Mouse (Mus musculus) right cerebral cortex, postnatal 36 days (tissue): ENCODE data around the gene Fars2.

Experiments used
- DNase-seq, 2 experiments: peaks; one replicate each; pipeline ENCODE4 v3.0.0; 2022; ENCODE audit warnings: low spot score in 2 of 2, mixed read lengths in 1 of 2

Fars2 gene

GRCm38 (mm10) chr13:36510161-36510560 lies 392.9 kb downstream of the Fars2 start:
- DNase-seq, result no peak

DNA sequence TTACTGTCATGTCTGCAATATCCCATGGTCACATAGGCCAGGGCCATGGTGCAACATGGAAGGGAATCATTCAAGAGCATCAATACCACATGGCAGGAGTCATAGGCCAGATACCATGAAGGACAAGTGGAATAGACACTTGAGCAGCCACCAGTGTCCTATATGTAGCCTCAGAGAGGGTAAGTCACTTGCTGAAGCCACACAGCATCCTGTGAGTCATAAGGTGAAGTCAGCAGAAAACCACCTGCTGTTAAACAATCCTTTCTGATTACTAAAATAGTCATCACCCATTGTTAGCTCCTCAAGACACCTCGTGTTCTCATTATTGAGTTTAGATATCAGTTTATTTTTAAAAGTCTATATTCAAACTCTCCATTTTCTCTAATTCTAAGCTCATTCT lies 395.9 kb downstream of the Fars2 start:
- no peak for DNase-seq

DNA sequence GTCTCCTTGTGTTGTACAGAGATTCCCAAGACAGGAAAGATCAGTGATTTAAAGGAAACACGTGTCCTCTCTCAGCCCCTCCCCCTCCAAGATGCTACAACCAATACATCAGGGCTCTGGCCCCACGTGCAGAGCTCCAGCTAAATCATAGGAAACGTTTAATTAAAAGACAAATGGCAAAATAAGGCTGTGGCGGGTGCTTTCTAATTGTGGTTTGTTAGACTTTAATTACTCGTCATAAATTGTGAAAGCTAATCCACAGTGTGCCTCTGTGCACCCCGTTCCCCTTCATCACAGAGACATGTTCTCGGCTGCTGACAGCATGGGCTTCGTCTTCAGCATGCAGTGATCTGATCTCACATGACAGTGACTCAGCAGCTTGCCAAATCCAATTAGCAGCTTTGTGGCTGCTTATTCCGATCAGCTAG lies 400.9 kb downstream of the Fars2 start:
- no peak for DNase-seq

GRCm38 (mm10) chr13:36527761-36528160 lies 410.5 kb downstream of the Fars2 start:
- DNase-seq, result no peak

- peak; percentile 36 to 51 for DNase-seq
These were observed 411.1 kb downstream of the Fars2 start for GRCm38 (mm10) chr13:36528223-36528895.

- no peak for DNase-seq
These were observed 412.3 kb downstream of the Fars2 start for GRCm38 (mm10) chr13:36529467-36530039.

- DNase-seq, result no peak
These were observed 413.6 kb downstream of the Fars2 start for GRCm38 (mm10) chr13:36530852-36531251.

DNA sequence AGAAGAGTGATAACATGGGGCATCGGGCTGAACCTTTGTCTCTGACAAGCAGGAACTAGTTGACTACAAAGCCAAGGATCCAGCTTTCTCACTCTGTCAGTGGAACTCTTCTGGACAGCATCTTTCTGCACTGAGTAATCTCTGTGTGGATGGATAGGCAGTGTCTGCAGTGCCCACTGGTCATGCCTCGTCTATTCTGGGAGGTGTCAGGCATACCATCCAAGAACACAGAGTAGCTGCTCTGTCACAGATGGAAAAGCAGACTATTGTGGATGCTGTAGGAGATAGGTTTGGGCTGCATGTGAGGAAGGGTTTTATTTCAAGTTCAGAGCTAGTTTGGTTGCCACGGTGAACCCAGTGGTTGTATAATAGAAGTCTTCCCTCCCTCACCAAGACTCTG lies 414.7 kb downstream of the Fars2 start:
- DNase-seq, result peak; percentile 58 to 85

DNA sequence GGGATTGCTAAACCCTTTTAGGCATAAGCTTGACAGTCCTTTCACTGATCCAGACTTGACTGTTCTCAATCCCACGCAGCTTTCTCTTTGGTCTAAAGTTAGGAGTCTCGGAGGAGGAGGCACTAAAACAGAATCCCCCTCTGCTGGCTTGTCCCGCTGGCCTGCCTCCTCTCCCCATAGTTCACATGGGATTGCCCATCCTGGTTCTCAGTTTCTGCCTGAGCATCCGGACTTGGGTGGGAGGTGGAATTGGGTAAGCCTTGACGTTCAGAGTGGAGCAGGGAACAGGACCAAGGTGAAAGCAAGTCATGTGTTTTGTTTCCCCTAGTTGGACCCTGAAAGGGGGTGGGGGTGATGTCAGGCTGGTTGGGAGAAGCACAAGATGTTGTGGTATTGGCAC lies 415.9 kb downstream of the Fars2 start:
- peak in 1 of 2 experiments; percentile 67 for DNase-seq

GRCm38 (mm10) chr13:36533518-36533917 lies 416.3 kb downstream of the Fars2 start:
- DNase-seq, result no peak

GRCm38 (mm10) chr13:36533966-36534540 lies 416.8 kb downstream of the Fars2 start:
- DNase-seq, result no peak

DNA sequence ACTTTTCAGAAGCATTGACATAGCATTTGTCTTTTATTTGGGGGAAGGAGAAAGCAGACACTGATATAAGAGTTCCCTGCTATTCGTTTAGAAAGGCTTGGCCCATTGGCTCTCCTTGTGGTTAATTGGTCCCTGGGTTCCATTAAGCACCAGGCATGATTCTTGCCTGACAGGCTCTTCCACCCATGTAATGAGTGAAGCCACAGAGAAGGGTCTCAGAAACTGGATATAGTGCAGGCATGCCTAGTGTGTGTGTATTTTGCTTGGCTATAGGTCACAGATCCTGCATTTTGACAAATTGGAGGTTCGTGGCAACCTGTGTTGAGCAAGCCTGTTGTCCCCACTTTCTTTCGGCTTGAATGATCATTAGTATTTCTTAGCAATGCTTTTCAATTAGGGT lies 420.4 kb downstream of the Fars2 start:
- DNase-seq, result no peak

GRCm38 (mm10) chr13:36538385-36538784 lies 421.2 kb downstream of the Fars2 start:
- no peak for DNase-seq

- no peak for DNase-seq
These were observed 423.0 kb downstream of the Fars2 start for GRCm38 (mm10) chr13:36540231-36540630.

DNA sequence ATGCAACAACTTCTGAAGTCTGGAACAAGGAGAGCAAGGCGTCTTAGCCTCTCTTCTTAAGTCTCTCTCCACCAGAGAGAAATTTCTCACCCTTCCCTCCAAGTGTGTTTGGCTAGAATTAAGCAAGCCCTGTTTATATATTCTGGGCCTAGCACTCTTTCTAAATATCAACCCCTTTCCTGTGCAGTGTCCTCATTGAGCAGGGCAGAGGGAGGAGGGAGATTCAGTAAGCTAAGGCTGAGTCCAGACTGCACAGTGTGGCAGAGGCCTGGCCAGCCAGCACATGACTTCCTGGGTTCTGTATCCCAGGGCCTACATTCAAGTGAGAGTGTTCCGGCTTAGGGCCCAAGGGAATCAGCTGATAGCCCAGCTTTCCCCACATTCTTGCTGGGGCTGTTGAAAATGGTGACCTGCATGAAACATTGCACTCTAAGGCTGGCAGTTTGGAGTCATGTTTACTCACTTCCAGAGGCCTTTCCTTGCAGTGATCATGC lies 424.1 kb downstream of the Fars2 start:
- DNase-seq, result no peak

DNA sequence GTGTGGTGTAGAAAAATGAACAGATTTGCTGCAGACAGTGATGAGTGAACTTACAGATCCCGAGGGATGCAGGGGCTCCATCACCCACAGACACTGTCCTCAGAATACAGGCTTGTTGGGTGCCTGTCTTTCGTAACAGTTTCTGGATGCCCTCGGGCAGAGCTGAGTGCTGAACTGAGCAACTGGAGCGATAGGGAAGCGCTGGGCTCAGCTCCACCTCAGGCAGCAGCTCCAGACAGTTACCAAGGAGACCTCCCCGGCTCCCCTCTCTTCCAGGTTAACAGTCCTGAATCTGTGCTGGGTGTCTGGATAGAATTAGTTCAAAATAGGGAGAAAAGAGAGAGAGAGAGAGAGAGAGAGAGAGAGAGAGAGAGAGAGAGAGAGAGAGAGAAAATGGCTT lies 433.5 kb downstream of the Fars2 start:
- no peak for DNase-seq

GRCm38 (mm10) chr13:36552522-36553246 lies 435.5 kb downstream of the Fars2 start:
- no peak for DNase-seq

GRCm38 (mm10) chr13:36553247-36553642 lies 436.0 kb downstream of the Fars2 start:
- no peak for DNase-seq

DNA sequence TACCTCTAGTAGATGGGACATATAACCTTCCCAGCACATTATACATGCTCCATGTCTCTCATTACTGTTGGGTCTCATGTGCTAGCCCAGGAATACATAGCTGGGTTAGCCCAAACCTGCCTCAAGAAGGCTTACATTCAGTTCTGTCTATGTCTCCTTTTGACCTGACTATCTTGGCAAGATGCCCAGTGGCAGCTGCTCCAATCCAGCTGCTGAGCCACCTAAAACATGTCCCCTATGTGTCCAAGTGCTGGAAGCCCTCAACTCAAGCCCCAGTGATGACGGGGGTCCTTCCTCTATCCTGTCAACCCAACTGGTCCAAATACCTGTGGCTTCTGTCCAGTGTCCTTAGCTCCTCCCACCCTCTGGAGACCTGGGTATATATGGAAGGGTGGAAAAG lies 437.5 kb downstream of the Fars2 start:
- DNase-seq, result no peak

DNA sequence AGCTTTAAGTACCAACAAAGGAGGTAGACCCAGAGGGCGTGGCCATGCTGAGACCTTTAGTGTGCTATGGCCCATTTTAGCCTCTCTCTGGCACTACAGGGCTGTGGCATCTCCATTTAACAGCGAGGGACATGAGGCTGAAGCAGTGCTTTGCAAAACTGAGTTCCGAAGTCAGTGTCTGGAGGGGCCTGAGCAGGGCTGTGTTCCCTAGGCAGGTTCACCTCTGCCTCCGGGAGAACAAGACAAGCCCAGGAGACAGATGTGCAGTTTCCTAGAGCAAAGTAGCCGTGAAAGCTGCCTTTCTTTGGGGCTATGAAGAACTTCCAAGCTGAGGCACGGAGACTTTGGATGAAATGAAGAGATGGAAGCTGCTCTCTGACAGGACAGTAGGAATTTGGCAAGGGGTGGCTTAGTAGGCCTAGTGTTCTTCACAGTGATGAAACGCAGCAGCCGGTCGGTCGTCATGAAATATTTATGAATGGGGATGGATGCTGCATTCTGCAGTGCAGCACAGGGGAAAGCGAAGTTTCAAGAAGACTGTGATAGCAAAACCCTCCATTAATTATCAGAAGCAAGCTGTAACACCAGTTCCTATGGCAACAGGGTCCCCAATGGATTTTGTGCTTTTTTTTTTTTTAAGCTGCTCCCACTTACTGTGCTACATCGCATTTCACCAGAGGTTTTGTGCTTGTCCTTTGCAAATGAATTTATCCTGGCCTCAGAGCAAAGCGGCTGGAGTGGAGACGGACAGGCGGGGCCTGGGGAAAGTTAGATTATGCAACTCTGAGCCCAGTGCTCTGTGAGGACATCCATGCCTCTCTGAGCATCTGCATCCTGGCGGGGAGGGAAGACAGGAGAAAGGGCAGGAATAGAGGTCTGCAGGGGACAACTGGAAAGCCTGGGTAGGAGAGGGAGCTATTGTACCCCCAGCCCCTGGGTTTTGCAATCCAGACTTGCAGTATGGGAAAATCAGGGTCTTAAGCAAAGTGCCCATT lies 445.5 kb downstream of the Fars2 start:
- DNase-seq, result no peak

DNA sequence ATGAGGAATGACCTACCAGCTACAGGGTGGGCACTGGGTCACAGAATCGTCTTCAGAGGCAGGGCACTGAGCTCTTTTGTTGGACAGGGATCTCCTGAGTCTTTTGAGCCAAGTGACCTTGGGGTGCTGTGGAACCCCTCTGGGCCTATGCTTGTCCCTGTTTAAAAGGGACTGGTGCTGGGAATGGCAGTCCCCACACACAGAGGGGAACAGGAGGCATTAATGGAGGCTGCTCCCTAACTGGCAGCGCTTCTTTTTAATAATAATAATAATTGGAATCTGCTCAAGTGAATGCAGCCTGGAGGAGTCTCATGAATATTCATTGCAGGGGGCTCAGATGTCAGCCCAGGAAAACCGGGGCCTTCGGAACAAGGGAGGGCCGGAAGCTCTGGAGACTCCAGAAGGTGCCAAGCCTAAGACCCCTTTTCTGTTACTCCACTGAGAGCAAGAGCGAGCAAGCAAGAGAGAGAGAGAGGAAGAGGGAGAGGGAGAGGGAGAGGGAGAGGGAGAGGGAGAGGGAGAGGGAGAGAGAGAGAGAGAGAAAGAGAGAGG lies 447.6 kb downstream of the Fars2 start:
- DNase-seq, result no peak
